Mouse (Mus musculus): ENCODE results near the gene Lamb3.

- TF ChIP-seq TAL1 (IDR thresholded peaks at IDR 0.05; ENCODE audit: low read length) (no peak), GATA1 (IDR thresholded peaks at IDR 0.05; ENCODE audit: low read length) (no peak)
Measured at GRCm38 (mm10) chr1:193373906-193374413, 166.5 kb downstream of the Lamb3 start.

All from erythroblast, embryonic 14.5 days (primary cell).